Mouse (Mus musculus) limb, embryonic 10.5 days (tissue): Measurements from ENCODE around the gene Snorc. TPM values are rescaled to one million over a fixed set of nuclear protein-coding genes. Genes with fewer than 3 reads are reported as not detected.

ENCODE experiments used
- polyA plus RNA-seq: library from polyadenylated mRNA; unstranded; fragments of >200 nt; fragmentation: Nextera tagmentation; extraction: Ambion mirVana; gene quantifications from 2 replicates; pipeline ENCODE4 v1.2.1, GENCODE M21; 2016

Gene Snorc
- polyA plus RNA-seq, 1 experiment from 2014 or later = not detected

Other genes with a start within 250 kb of the Snorc start
- 0.10 and 0.11 TPM in 2 replicates for gene Efhd1, start 205.9 kb upstream of the Snorc start, polyA plus RNA-seq
- gene Gigyf2, start 143.3 kb upstream of the Snorc start, polyA plus RNA-seq = 45.2 and 49.1 TPM in 2 replicates
- gene Kcnj13, start 75.5 kb upstream of the Snorc start, polyA plus RNA-seq = 0.65 and 0.71 TPM in 2 replicates
- gene Neu2, start 39.6 kb downstream of the Snorc start, polyA plus RNA-seq = not detected in 2 replicates
- gene Ngef, start 103.6 kb downstream of the Snorc start, polyA plus RNA-seq = 0.23 and 0.35 TPM in 2 replicates
- 2.0 and 3.9 TPM in 2 replicates for gene Inpp5d, start 150.0 kb downstream of the Snorc start, polyA plus RNA-seq